Mouse (Mus musculus) CD4-positive helper T cell, adult 2 months (primary cell): Measurements from ENCODE around the gene 1700123O20Rik.
A peak's percentile ranks its signal among the peaks of the same experiment; 100 is the strongest.

Experiments
- DNase-seq: peaks from one replicate; pipeline ENCODE4 v3.0.0-alpha.2; 2012; ENCODE audit warnings: low read depth, missing footprints, low spot score

The 1700123O20Rik gene

DNA sequence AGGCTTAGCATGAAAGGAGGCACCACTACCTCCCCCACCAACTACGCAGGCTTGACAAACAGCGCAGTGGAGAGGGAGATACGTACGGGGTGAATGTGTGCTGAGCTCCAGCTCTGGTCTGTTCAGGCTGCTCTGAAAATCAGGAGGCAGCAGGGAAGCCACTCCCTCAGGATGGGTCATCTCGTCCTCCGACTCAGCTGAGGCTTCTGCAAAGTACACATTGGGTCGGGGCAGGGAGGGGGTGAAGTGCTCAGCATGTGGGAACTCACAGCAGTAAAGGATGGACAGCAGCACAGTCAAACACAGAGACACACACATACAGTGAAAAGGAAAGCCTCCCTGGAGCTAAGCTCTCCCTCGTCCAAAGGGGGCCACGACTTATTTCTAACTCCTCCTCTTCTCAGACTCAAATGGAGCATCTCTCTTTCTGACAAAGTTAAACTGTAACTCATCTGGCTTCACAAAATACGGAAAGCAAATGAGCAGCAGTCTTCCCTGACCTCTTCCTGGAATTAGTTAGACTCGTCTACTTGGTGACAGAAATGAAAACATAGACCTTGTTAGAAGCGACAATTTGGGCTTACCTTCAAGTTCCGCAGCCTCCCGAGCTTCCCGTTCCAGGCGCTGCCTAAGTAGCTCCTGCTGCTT lies 7.2 kb upstream of the 1700123O20Rik start:
- DNase-seq = no peak

DNA sequence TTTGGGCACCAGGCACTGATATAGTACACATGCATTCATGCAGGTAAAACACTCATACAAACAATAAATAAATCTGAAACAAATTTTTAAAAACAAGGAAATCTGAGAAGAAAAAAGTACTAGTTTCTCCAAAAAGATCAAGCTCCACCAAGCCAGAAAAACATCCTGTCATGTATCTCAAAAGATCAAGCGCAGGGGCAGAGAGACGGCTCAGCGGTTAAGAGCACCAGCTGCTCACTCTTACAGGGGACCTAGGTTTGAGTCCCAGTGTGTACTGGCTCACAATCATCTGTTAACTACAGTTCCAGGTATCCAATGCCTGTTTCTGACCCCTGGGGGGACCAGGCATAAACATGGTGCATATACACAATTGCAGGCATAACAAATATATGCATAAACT lies 3.6 kb upstream of the 1700123O20Rik start:
- DNase-seq = peak; percentile 24

DNA sequence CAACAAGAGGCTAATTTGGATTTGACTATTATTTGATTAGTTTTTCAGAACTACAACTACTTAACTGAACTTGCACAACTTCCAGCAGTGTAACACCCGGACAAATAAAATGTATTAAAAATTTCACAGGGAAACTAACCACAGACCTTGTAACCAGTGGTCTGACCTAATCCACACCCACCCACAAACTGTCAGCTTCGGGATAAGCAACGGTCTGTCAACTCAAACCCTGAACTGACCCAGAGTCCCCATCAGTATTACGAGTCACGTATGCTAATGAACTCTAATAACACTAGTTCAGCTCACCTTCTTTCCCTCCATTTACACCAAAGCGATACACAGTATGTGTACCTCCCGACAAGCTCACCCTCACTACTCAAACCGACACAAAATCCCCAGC lies 545 bp upstream of the 1700123O20Rik start:
- no peak for DNase-seq

DNA sequence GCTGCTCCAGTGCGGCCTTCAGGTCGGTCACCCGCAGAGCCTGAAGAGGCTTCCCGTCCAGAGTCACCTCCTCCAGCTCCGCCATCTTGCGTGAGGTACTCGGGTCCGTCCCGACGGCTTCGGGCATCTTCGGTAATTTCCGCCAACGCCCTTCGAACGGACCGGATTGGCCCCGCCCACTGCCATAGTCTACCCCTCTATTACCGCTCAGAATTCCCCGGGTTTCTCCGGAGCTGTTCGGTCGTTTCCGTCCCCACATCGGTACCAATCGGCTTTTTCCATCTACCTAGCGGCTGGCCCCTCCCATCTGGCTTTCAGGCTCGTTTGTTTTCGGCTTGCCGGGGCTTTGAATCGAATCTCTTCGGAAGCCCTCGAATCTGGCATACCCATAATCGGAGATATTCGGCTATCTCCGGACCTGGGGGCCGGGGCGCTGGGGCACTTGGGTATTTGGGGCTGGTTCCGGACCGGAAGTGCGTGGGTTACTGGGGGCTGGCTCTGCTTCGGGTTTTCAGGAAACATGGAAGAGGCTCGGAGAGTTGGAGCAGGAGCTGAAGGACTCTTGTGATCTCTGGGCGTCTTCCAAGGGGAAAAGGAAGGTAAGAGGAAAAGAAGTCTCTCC lies 617 bp downstream of the 1700123O20Rik start, which contains the start of gene Acin1:
Gene Acin1, minus strand, starts transcription at position 410 of the 622 bp plus-strand sequence.
- DNase-seq = peak; percentile 99

DNA sequence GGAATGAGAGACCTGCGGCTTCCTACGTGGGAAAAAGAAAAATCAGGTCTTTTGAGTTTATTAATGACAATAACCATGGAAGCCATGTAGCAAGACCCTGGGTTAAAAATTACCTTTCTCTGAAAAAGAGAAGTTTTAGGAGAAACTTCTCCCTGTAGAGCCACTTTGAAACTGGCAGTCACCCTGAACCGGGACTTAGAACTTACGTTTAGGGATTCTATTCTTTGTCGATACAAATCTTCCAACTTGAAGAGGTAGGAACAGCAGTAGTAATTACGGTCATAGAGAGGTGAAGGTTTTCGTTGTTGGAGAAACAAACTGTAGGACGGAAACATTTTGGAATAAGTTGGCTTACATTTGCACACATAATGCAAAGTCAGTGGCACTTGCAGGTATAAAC lies 1.2 kb downstream of the 1700123O20Rik start:
- DNase-seq = no peak

DNA sequence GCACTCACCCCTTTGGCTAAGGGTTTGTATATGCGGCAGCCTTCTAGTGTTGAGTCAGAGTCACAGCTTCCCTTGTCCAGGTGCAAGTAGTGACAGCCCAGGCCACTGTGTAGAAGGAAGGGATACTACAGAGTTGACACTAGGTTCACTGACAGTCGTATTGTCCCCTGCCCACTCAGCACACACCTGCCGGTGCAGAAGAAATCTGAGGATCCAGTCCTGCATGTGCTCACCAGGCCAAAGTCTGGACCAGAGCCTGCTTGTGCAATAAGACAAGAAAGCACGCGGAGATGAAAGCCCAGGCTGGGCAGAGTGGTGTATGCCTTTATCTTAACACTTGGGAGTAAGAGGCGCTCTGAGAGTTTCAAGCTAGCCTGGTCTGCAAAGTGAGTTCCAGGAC lies 9.0 kb downstream of the 1700123O20Rik start:
- no peak for DNase-seq

DNA sequence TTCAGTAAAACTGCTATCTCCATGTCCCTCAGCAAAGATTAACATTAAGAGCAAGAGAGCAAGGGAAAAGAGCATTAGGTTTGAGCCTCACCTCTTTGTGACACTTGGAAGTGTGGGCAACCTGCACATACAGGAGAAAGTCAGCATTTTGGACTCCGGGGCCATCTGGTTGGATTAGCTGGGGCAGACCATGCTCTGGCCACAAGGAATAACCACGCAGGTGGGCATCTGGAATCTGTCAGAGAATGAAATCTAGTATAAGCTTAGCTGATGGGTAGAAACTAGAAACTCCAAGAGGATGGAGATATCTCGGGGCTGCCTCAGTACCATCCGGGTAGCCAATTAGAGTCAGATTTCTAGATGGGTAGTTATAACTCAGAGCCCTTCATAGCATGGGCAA lies 10.7 kb downstream of the 1700123O20Rik start:
- no peak for DNase-seq

DNA sequence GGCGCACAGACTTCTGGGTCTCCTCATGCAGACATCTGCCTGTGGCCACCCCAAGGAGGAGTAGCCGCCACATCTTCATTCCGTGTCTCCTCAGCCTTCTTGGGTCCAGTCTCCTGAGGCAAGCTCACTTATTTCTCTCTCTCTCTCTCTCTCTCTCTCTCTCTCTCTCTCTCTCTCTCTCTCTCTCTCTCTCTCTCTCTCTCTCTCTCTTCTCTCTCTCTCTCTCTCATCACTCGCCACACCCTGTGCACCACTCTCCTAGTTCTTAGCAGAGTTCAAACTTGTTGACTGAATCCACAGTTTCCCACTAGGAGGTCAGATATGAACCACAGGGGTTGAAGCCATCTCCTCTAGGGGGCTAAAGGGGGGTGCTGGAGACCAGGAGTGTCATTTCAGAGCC lies 12.7 kb downstream of the 1700123O20Rik start, which contains the start of gene Gm29776:
Gene Gm29776, minus strand, starts transcription at position 101 of the 400 bp plus-strand sequence.
- DNase-seq = no peak

DNA sequence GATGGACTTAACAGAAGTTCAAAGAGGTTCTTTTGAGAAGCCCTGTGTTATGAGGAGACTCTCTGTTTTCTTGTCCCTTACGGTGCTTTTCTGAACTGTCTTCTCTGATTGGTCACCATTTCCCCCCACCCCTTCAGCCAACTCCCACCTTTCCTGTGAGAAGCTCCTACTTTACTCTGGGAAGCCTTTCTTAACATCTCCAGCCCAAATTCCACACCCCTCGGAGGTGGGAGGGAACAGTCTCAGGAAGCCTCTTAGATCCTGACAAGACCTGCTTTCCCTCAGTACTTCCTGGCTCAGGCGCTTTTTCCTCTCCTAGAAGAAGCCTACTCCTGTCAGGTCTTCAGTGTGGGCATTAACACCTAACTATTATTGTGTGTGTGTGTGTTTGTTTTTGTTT lies 13.6 kb downstream of the 1700123O20Rik start:
- DNase-seq = no peak

DNA sequence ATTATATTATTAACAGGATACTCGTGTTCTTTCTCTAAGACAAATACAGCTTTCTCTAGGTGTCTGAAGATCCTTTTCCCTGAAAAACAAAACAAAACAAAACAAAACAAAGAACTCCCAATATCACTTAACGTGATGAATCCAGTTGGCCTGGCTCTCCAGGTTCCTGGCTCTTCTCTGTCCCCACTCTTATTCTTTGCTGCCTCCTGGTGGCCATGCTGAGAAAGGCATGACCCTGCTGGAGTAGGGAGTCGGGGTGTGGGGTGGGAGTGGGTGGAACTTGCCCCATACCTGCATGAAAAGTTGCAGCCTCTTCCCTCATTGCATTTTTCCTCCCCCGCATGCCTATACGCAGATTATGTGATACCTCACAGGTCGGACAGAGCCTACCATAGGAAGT lies 15.3 kb downstream of the 1700123O20Rik start:
- peak; percentile 82 for DNase-seq

DNA sequence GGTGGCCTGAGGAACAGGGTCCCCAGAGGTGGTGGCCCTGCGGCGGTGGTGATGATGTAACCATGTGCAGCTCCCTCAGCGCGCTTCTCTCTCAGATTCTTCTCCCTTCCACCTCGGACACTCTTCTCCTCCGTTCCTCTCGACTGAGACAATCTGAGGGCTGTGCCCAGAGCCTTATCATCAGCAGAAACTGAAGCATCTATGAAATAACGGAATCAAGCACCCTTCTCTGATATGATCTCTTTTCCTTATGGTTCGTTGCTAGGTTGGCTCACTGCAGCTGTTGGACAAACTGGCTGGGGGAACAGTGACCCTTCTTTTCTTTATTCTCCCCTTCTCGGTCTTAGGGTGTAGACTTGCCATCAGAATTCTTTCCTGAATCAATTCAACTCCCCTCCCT lies 17.2 kb downstream of the 1700123O20Rik start:
- no peak for DNase-seq

DNA sequence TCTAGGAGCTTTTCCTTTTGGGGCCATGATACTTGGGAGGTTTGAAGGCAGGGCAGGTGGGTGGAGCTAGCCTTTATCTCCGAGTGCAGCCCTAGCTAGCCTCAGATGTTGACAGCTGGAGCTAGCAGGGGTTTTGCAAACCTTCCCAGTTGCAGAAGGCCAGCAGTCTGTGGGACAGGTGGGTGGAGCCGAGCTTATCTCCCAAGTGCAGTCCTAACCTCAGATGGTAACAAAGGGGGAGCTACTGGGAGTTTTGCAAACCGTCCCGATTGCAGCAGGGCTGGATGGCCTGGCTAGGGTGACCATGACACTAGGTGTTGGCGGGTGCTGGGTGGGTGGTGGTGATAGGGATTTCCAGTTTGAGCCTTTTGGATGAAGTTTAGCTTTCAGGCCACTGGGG lies 19.8 kb downstream of the 1700123O20Rik start:
- no peak for DNase-seq

DNA sequence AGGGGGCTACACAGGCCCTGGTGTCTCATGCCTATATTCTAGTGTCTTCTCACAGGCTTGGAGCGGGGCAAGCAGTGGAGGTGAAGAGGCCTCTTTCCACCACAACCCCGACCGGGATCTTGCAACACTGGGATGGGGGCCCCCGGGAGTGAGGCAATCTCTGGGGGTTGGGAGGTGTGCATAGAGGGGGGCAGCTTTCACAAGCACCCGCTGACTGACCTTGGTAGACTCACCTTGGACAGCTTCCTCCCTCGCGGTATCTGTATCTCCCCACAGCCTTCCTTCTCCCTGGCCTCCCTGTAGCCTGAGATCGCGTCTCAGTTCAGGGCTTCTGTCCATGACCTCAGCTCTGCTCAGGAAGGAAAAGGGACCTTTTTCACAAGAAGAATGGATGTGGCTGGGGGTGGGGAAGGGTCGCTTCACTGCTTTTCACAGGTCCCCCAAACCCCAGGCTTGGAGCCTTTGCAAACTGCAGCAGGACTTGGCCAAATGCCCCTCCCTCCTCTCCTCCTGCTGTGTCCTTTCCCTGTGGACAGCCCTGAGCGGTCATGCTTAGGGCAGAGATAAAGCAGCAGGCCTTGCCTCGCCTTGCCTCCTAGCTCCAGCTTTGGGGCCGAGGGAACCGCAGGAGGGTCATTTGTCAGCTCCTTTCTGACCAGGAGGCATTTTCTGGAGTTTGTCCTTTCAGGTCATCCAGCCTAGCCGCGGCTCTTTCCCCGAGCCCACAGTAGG lies 20.7 kb downstream of the 1700123O20Rik start:
- no peak for DNase-seq

DNA sequence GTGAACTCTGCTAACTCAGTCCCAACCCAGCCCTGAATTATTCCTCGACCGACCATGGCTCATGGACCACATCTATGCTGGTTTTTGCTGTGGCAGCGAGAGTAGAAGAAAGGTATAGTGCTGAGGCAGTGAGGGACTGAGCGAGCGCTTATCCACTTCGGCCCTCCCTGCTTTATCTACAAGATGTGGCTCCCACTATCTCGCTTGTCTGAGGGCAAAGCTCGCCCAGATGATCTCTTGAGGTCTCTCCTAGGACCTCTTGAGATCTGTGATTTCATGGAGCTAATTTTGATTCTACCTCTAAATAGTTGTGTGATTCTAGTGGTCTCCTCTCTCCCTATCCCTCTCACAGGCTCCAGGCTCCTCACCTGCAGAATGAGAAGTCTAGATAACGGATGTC lies 23.0 kb downstream of the 1700123O20Rik start:
- DNase-seq = no peak

DNA sequence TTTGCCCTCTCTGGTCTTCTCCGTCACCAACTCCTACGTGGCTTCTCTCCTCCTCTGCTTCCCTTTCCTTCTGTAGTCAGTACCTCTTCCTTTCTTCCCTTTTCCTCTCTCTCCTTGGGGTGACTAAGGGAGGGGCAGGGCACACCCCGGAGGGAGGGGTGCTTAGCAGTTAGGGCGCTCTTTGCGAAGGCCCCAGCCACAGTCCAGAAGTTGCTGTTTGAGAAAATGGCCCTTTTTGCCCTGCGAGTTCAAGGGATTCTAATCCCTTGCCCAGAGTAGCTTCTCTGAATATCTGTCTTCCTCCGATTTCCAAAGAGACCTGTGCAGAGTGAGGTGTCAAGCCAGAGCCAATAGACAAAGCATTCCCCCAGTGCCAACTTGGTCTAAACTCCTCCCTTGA lies 26.1 kb downstream of the 1700123O20Rik start, which contains the start of gene Cebpe:
Gene Cebpe, minus strand, starts transcription at position 101 of the 400 bp plus-strand sequence.
- no peak for DNase-seq

DNA sequence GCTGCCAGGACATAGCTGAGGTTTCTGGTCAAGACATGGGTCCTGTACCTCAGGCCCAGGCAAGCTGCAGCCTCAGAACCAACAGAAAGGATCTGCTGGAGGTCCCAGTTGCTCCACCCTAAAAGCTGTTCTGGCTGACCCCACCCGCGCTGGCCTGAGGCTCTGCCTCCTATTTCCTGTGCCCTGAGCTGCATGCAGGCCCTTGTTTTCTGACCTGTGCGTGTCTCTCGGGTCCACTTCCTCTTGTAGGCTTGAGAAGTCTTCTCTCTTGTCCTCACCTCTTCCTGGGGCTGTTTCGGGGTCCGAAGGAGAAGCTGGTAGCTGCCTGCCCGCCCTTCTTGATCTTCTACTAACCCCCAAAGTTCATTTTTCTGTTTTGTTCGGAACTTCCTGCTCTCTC lies 26.8 kb downstream of the 1700123O20Rik start:
- no peak for DNase-seq

DNA sequence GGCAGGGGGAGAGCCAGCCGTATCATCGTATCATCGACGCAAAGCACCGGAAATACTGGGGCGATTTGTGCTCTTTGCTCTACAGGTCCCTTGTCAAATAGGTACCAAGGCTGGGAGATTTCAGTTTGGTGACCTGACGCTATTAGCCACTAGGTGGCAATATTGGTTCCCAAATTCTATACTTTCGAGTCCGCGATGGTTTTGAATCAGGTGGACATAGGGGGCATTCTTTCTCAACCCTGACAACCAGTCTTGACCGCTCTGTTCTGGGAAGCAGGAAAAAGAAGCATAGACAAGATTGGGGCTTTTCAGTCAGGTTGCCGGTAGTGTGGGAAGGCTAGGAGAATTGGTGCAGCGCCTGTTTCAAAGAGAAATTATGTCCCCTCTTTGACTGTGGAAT lies 28.1 kb downstream of the 1700123O20Rik start:
- DNase-seq = peak; percentile 73

DNA sequence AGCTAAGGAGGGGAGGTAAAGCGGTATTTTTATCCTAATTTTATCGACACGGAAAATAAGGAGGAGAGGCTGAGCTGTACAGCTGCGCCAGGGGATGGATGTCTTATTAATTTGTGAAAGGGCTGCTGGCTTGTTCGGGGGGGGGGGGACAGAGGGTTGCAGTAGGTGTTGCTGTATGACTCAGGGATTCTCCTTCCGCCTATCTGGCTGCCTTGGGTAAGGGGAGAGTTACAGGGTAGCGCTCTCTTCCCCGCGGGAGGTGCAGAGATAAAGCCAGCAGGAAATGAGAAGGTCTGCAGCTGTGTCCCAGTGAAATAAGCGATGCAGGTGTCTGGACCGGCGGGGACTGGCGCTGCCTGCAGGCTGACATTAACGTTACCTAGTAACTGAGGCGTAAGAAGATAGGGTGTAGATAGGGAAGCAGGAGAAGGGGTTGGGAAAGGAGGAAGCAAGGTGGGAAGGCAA lies 28.6 kb downstream of the 1700123O20Rik start:
- peak; percentile 46 for DNase-seq

DNA sequence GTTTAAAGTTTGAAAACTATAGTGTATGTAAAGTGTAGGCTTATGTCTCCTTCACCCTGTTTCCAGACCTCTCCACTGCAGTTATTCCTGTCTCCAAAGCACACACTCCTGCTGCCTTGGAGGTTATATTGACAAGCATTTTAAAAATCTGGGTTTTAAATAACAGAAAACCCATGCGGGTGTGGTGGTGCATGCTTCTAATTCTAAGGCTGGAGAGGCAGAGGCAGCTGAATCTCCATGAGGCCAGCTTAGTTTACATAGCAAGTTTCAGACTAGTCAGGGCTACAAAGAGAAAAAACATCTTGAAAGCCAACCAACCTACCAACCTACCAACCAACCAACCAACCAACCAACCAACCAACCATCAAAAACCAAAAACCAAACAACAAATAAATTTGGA lies 29.4 kb downstream of the 1700123O20Rik start:
- no peak for DNase-seq

DNA sequence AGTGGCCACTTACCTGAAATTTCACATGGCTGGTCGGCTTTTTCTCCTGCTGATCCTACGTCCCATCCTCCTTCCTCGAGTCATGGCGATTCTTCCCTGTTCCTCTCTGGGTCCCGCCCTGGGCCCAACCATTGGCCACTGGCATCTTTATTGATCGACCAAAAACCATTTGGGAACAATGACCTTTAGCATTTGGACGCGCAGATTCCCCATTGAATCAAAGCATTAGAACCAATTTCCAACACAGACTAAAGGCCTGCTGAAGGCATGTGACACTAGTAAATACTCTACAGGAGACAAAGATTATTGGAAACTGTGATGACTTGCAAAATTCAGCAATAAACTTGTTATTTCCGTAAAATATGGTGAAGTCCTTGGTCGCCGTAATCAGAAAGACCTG lies 34.0 kb downstream of the 1700123O20Rik start:
- no peak for DNase-seq

DNA sequence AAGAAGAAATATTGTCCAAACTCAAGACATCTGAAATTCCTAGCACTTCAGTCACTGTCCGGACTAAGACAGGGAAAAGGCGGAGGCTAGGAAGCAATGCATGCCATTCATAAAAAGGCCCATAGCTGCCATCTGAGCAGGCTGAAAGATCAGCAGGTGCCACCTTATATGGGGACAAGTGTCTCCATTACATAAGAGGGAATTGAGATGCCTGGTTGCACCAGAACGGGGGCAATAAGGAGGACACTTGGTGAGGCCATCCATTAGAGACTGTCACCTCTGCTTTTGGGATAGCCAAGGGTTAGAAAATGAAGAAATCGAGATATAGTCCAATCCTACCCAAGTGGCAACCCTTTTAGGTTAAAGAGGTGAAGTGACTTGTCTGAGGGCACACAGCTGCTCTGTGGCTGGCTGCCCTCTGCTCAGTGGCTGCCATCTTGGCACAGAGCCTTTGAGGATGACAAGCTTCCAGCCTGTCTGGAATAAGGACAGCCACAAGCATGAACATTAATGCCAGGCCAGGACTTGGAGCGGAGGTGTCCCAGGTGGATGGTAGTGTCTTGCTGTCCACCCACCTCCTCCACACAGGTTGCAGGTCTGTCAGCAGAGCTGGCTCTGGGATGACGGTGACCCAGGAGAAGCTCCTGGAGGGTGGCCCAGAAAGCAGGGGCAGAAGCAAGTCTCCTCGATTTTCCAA lies 34.8 kb downstream of the 1700123O20Rik start:
- DNase-seq = no peak

DNA sequence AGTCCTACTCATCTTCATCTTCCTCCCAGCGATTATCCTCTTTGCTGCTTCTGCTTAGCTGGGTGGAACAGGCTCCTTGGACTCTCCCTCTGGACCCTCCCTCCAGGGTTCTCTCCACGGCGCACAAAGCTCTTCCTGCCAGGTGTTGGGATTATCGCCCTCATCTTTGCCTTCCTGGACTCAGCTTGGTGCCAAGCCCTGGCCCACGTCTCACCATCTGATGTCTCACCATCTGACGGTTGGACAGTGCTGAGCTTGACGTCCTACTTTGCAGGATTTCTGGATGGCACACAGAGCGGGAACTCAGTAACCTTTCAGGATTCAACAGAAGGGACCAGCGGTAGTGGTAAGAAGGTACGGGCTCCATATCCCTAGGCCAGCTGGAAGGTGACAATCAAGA lies 35.7 kb downstream of the 1700123O20Rik start:
- no peak for DNase-seq
